20 mouse cellular contexts compared by ENCODE assay signal in the genomic region with DNA sequence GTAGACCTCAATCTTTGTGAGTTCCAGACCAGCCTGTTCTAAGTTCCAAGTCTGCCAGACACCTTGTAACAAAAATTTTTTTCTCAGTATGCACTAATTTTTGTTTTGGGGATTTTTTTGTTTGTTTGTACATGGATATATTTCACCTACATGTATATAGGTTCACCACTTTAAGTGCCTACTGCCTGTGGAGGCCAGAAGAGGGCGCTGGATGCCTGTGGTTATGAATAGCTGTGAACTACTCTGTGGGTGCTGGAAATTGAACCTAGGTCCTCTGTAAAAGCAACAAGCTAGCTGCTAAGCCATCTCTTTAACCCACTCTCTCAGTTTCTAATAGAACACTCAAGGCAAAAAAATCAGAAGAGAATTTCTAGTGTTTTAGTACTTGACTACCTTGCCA. TPM values are rescaled to one million over a fixed set of nuclear protein-coding genes. Genes with fewer than 3 reads are reported as not detected.
DNase-seq lines count a peak whose midpoint lies in the region; TF ChIP-seq lines count a peak whose summit lies in the region.
"Had no signal": no experiment of that assay in that cellular context is flagged by ENCODE, and none has a peak within 500 bp of the region (broad histone marks: within the 10 kb centered on the region; RNA-seq: fewer than 3 reads in every experiment).

No protein-coding gene starts in this region.

- WGBS in lung, adult 2 months = 46% methylated on average over 1 of the region's 1 CpGs

- no peak for TF ChIP-seq POLR2A in lung, adult 2 months (IDR thresholded peaks at IDR 0.05; ENCODE audit: borderline replicate concordance, extremely low read depth, low read depth, low read length)

- H3K4me3 ChIP-seq in gastrocnemius, adult 2 months = no peak overlapping the region
- H3K4me3 ChIP-seq in lung, adult 2 months (replicated peaks; ENCODE audit: extremely low read depth, low read depth, low read length) = no peak overlapping the region
- H3K4me3 ChIP-seq: heart, embryonic 13.5 days; limb, embryonic 13.5 days; midbrain, embryonic 15.5 days; neural tube, embryonic 13.5 days had no signal

- H3K27ac ChIP-seq in gastrocnemius, adult 2 months = no peak overlapping the region
- H3K27ac ChIP-seq: heart, embryonic 13.5 days; limb, embryonic 13.5 days; midbrain, embryonic 15.5 days; neural tube, embryonic 13.5 days had no signal

- intact Hi-C loops in gastrocnemius, adult 2 months (cut with DNase I) = no loop called here
- intact Hi-C loops in left cerebral cortex, postnatal 14 days (cut with DNase I) = no loop called here

- TF ChIP-seq CTCF in gastrocnemius, adult 2 months (IDR thresholded peaks at IDR 0.05) = peak; percentile 24; the same call in 1 of the 2 replicates
- TF ChIP-seq CTCF in lung, adult 2 months (IDR thresholded peaks at IDR 0.05; ENCODE audit: insufficient read depth, low read length) = 0 out of 2 replicates have a peak, but pooled peaks have one; percentile 15

- no peaks in the 10 kb centered on the region for H3K4me1 ChIP-seq in lung, adult 2 months (ENCODE audit: control insufficient read depth, insufficient read depth, low read length)
- H3K4me1 ChIP-seq: heart, embryonic 13.5 days; limb, embryonic 13.5 days; midbrain, embryonic 15.5 days; neural tube, embryonic 13.5 days had no signal

- no peak for DNase-seq in gastrocnemius, adult 2 months
- DNase-seq in gastrocnemius, adult 18-20 months (ENCODE audit: low spot score) = no peak
- DNase-seq in lung, adult 2 months = no peak
- no peak for DNase-seq in lung, postnatal 25 days (ENCODE audit: low spot score)
- peak; percentile 54 for DNase-seq in ES-CJ7 (ENCODE audit: low read depth, low spot score)
- peak; percentile 45 for DNase-seq in induced T-regulatory cell, adult 2 months (ENCODE audit: low read depth)
- DNase-seq in left cerebral cortex, postnatal 14 days (ENCODE audit: low spot score in 2 of 2) = no peak
- DNase-seq in testis, postnatal 14 days (ENCODE audit: low spot score) = no peak
- DNase-seq: cerebellum, adult 18-20 months; embryo, embryonic 11 days; gastrocnemius, postnatal 10 days; kidney, postnatal 25 days; layer of hippocampus, postnatal 36 days; lung, postnatal 4 days; spleen, adult 18-20 months had no signal

RNA-seq across cellular contexts. Expression of a gene that starts 11.0 kb away (rescaled TPM):
- 10 to 100 TPM; 10.3 to 12.8 TPM for total RNA-seq in gastrocnemius, adult 2 months (2021)
- total RNA-seq in gastrocnemius, adult 18-20 months (2021) = 10 to 100 TPM; 10.8 to 11.9 TPM
- 3.4 and 5.8 TPM in 2 replicates for polyA plus RNA-seq in lung, adult 2 months (2012; rRNA removed)
- 10 to 100 TPM; 44.6 to 47.6 TPM for total RNA-seq in left cerebral cortex, postnatal 14 days (2021)

RNA-seq across cellular contexts. Expression of a gene that starts 43.7 kb away (rescaled TPM):
- total RNA-seq in gastrocnemius, adult 2 months (2021) = 10 to 100 TPM; 11.5 to 17.9 TPM
- total RNA-seq in gastrocnemius, adult 18-20 months (2021) = 10 to 100 TPM; 12.4 to 13.6 TPM
- 6.6 and 26.5 TPM in 2 replicates for polyA plus RNA-seq in lung, adult 2 months (2012; rRNA removed)
- 10 to 100 TPM; 47.8 to 49.5 TPM for total RNA-seq in left cerebral cortex, postnatal 14 days (2021)

RNA-seq across cellular contexts. Expression of a gene that starts 43.7 kb away (rescaled TPM):
- 10 to 100 TPM; 52.1 to 66.5 TPM for total RNA-seq in gastrocnemius, adult 2 months (2021)
- total RNA-seq in gastrocnemius, adult 18-20 months (2021) = 10 to 100 TPM; 52.7 to 56.6 TPM
- polyA plus RNA-seq in lung, adult 2 months (2012; rRNA removed) = 49.6 and 74.2 TPM in 2 replicates
- total RNA-seq in left cerebral cortex, postnatal 14 days (2021) = 10 to 100 TPM; 50.7 to 56.1 TPM

RNA-seq across cellular contexts. Expression of a gene that starts 58.4 kb away (rescaled TPM):
- total RNA-seq in gastrocnemius, adult 2 months (2021) = under 1 TPM; 0.20 to 0.71 TPM
- total RNA-seq in gastrocnemius, adult 18-20 months (2021) = 1 to 10 TPM in 1 of 2 experiments, under 1 TPM in 1; 0.33 to 1.2 TPM
- polyA plus RNA-seq in lung, adult 2 months (2012; rRNA removed) = 4.8 and 5.5 TPM in 2 replicates
- 10 to 100 TPM; 14.6 to 20.9 TPM for total RNA-seq in left cerebral cortex, postnatal 14 days (2021)
- total RNA-seq: hematopoietic stem cell, adult 5-6 weeks had no signal

Comparison
In these comparisons a context has a peak if more than half of its experiments do, and no peak if none do; other contexts are left out.
1. DNase-seq: peak in ES-CJ7 (single experiment) and induced T-regulatory cell, adult 2 months (single experiment); none in gastrocnemius, adult 2 months (single experiment), gastrocnemius, adult 18-20 months (single experiment), lung, adult 2 months (single experiment), lung, postnatal 25 days (single experiment), left cerebral cortex, postnatal 14 days (0 of 2) and testis, postnatal 14 days (single experiment).